Mouse (Mus musculus): ENCODE data around the gene Slc25a21.

DNA sequence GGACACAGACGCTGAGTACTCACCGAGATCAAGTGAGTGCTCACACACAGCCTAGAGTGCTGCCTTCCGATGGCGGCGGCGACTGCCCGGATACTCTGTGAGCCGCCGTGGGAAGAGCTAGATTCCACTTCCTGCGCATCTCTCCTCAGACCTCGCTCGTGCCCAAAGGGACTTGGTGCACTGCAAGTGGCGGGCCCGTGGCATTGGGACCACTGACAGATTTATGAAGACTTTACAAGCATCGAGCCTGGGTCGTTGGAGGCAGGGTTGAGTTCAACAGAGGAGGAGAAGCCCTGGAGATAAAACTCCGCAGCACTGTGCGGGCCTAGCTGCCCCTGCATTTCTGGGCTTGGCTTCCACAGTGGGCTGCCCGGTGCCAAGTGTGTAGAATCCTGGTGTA is 504.7 kb downstream of the Slc25a21 start:
- TF ChIP-seq CTCF (conservative IDR thresholded peaks at IDR 0.05; ENCODE audit: insufficient read depth, insufficient read length, low read depth, low read length) (no peak), POLR2A (IDR thresholded peaks at IDR 0.05; ENCODE audit: low read depth, low read length) (no peak)

Data from kidney, adult 2 months (tissue).